Mouse (Mus musculus) urinary bladder, postnatal 36 days (tissue): ENCODE data around the gene Hnmt.
"Not testable (repeated sequence)": the region's sequence is repeated elsewhere in the genome, so short reads cannot be mapped to it uniquely, and the experiment has no call there.

Experiments used
- DNase-seq, 2 experiments: peaks; one replicate each; pipeline ENCODE4 v3.0.0; 2022; ENCODE audit warnings: low spot score in 2 of 2, mixed read lengths in 1 of 2

Gene Hnmt

GRCm38 (mm10) chr2:24049344-24049990 is at the start of gene Hnmt:
Gene Hnmt (minus strand): TSS chr2:24049394.
- DNase-seq: no peak

GRCm38 (mm10) chr2:24096495-24096894 is 47.3 kb upstream of the Hnmt start, which contains the start of gene Tbpl2:
Gene Tbpl2 (minus strand): TSS chr2:24096595.
- no peak for DNase-seq

GRCm38 (mm10) chr2:24090921-24091320 is 41.7 kb upstream of the Hnmt start:
- no peak for DNase-seq

- DNase-seq: no peak
Observed at GRCm38 (mm10) chr2:24050459-24050858, 1.3 kb upstream of the Hnmt start.

- peak; percentile 18 to 66 for DNase-seq
Observed at GRCm38 (mm10) chr2:24048480-24049097, 605 bp downstream of the Hnmt start.

- DNase-seq: no peak
Observed at GRCm38 (mm10) chr2:24047551-24048479, 1.4 kb downstream of the Hnmt start.

GRCm38 (mm10) chr2:24042901-24043300 is 6.3 kb downstream of the Hnmt start:
- no peak for DNase-seq

- no peak for DNase-seq
Observed at GRCm38 (mm10) chr2:24040531-24040930, 8.7 kb downstream of the Hnmt start.

- not testable (repeated sequence) for DNase-seq
Observed at GRCm38 (mm10) chr2:24019386-24019785, 29.8 kb downstream of the Hnmt start.

- no peak for DNase-seq
Observed at GRCm38 (mm10) chr2:24018966-24019365, 30.2 kb downstream of the Hnmt start.

GRCm38 (mm10) chr2:24014957-24015356 is 34.2 kb downstream of the Hnmt start:
- no peak for DNase-seq

GRCm38 (mm10) chr2:23999323-23999722 is 49.9 kb downstream of the Hnmt start:
- no peak for DNase-seq

- no peak for DNase-seq
Observed at GRCm38 (mm10) chr2:23998836-23999235, 50.4 kb downstream of the Hnmt start.

GRCm38 (mm10) chr2:23996830-23997229 is 52.4 kb downstream of the Hnmt start:
- DNase-seq: no peak

- not testable (repeated sequence) for DNase-seq
Observed at GRCm38 (mm10) chr2:23990034-23990573, 59.1 kb downstream of the Hnmt start.

- DNase-seq: no peak
Observed at GRCm38 (mm10) chr2:23987283-23987682, 61.9 kb downstream of the Hnmt start.

- no peak for DNase-seq
Observed at GRCm38 (mm10) chr2:23983343-23983742, 65.9 kb downstream of the Hnmt start.

GRCm38 (mm10) chr2:23982860-23983259 is 66.3 kb downstream of the Hnmt start:
- DNase-seq: no peak

- not testable (repeated sequence) for DNase-seq
Observed at GRCm38 (mm10) chr2:23960659-23961274, 88.4 kb downstream of the Hnmt start.
